Mouse (Mus musculus): ENCODE measurements around the gene Mon1a. TPM values are rescaled to one million over a fixed set of nuclear protein-coding genes. Genes with fewer than 3 reads are reported as not detected.

The Mon1a gene
- total RNA-seq (2018; cell fraction: chromatin; rRNA removed) = 10 to 100 TPM in 20 of 26 experiments, 1 to 10 TPM in 6; 4.2 to 27.4 (median 16.0) TPM
- 10 to 100 TPM in 19 of 26 experiments, 1 to 10 TPM in 7; 4.8 to 13.4 (median 11.1) TPM for total RNA-seq (2018; cell fraction: cytosol; rRNA removed)
- 10 to 100 TPM in 16 of 26 experiments, 1 to 10 TPM in 10; 3.7 to 23.1 (median 12.3) TPM for total RNA-seq (2018; cell fraction: nucleus; rRNA removed)
- 8.2 to 10.9 TPM (median 8.7 TPM) in 3 replicates for polyA plus RNA-seq (2018)

DNA sequence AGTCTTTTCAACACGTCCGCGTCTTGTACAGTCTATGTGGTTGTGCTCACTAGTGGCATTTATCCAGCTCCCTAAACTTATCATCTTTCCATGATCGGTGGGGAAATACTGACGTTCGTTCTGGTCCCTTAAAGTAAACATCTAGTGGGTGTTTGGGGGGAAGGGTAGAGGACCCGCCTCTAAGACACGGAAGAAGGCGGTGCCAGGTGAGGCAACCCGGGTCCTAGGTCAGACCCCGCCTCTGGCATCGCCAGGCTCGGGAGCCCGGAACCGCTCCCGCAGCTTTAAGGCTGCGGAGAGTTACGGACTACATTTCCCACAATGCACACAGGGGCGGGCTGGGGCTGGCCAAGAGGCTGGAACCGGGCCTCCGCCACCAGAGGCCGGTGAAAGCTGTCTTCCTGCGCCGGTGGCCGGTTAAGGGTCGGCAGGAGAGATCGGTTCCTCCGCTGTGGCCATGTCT, at the start of gene Mon1a:
Gene Mon1a, plus strand, starts transcription at position 348 of the 463 bp plus-strand sequence.
- Histone ChIP-seq H3K4me3 (ENCODE audit: inconsistent target) (peak within 1 kb of the TSS; percentile 88), H3K36me3 (ENCODE audit: inconsistent target) (no peaks in the 10 kb centered on the region), H3K27ac (peak within 1 kb of the TSS; percentile 29; the same call in 1 of the 2 replicates), H3K79me2 (ENCODE audit: inconsistent target) (peaks cover 25% of the 10 kb centered on the region; the same call in 1 of the 2 replicates)
- WGBS (ENCODE audit: missing documents) = 1% methylated on average over 28 of the region's 28 CpGs

DNA sequence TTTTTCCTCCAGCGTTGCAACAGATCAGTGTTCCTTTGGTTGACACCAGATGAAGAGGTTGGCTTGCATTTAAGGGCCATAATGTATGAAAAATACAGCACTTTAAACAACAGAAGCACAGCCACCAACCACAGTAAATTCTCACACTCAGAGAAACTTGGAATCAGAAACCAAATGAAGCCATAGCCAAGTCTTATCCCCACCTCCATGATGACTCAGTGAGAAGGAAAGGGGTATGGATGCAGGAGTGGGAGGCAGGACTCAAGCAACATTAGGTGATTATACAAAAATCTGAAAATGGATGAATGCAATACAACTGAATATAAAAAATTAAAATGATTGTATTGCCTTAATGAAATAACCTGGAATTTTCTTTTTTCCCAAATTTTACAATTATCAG, 49.1 kb upstream of the Mon1a start:
- WGBS (ENCODE audit: missing documents) = 100% methylated on average over 1 of the region's 1 CpGs
- peaks cover 11% of the 10 kb centered on the region; the same call in 1 of the 2 replicates for H3K36me3 ChIP-seq (ENCODE audit: inconsistent target)
- H3K27ac ChIP-seq = no peak overlapping the region

GRCm38 (mm10) chr9:107842709-107843108, 45.2 kb upstream of the Mon1a start:
- no peak overlapping the region for H3K4me3 ChIP-seq (ENCODE audit: inconsistent target)
- no peaks in the 10 kb centered on the region for H3K79me2 ChIP-seq (ENCODE audit: inconsistent target)
- no peak overlapping the region for H3K27ac ChIP-seq
- 87% methylated on average over 2 of the region's 2 CpGs for WGBS (ENCODE audit: missing documents)
- H3K36me3 ChIP-seq (ENCODE audit: inconsistent target) = peaks cover 29% of the 10 kb centered on the region; the same call in 1 of the 2 replicates

More for the DNA sequence above, 49.1 kb upstream of the Mon1a start:
- no peak overlapping the region for H3K4me3 ChIP-seq (ENCODE audit: inconsistent target)
- H3K79me2 ChIP-seq (ENCODE audit: inconsistent target) = no peaks in the 10 kb centered on the region

GRCm38 (mm10) chr9:107848922-107849321, 39.0 kb upstream of the Mon1a start:
- Histone ChIP-seq H3K36me3 (ENCODE audit: inconsistent target) (peaks cover 27% of the 10 kb centered on the region; the same call in 1 of the 2 replicates), H3K4me3 (ENCODE audit: inconsistent target) (no peak overlapping the region), H3K79me2 (ENCODE audit: inconsistent target) (peaks cover 12% of the 10 kb centered on the region; the same call in 1 of the 2 replicates), H3K27ac (no peak overlapping the region)
- 93% methylated on average over 4 of the region's 7 CpGs for WGBS (ENCODE audit: missing documents)

- H3K4me3 ChIP-seq (ENCODE audit: inconsistent target) = no peak overlapping the region
- no peak overlapping the region for H3K27ac ChIP-seq
- H3K36me3 ChIP-seq (ENCODE audit: inconsistent target) = peaks cover 16% of the 10 kb centered on the region
- WGBS (ENCODE audit: missing documents) = 91% methylated on average over 3 of the region's 3 CpGs
- peaks cover 100% of the 10 kb centered on the region for H3K79me2 ChIP-seq (ENCODE audit: inconsistent target)
Observed at GRCm38 (mm10) chr9:107858343-107858742, 29.6 kb upstream of the Mon1a start.

GRCm38 (mm10) chr9:107864493-107864892, 23.5 kb upstream of the Mon1a start:
- Histone ChIP-seq H3K4me3 (ENCODE audit: inconsistent target) (no peak overlapping the region), H3K79me2 (ENCODE audit: inconsistent target) (peaks cover 100% of the 10 kb centered on the region), H3K27ac (no peak overlapping the region), H3K36me3 (ENCODE audit: inconsistent target) (peaks cover 2% of the 10 kb centered on the region; the same call in 1 of the 2 replicates)
- 36% methylated on average over 1 of the region's 1 CpGs for WGBS (ENCODE audit: missing documents)

- Histone ChIP-seq H3K79me2 (ENCODE audit: inconsistent target) (peaks cover 100% of the 10 kb centered on the region), H3K27ac (no peak overlapping the region), H3K4me3 (ENCODE audit: inconsistent target) (no peak overlapping the region), H3K36me3 (ENCODE audit: inconsistent target) (no peaks in the 10 kb centered on the region)
- WGBS (ENCODE audit: missing documents) = 81% methylated on average over 2 of the region's 2 CpGs
Observed at GRCm38 (mm10) chr9:107866081-107866480, 21.9 kb upstream of the Mon1a start.

- Histone ChIP-seq H3K27ac (peak overlapping the region; percentile 57), H3K4me3 (ENCODE audit: inconsistent target) (peak overlapping the region; percentile 94), H3K36me3 (ENCODE audit: inconsistent target) (no peaks in the 10 kb centered on the region), H3K79me2 (ENCODE audit: inconsistent target) (peaks cover 46% of the 10 kb centered on the region)
- 1% methylated on average over 50 of the region's 80 CpGs for WGBS (ENCODE audit: missing documents)
Observed at GRCm38 (mm10) chr9:107872350-107873098, 15.4 kb upstream of the Mon1a start.

GRCm38 (mm10) chr9:107873137-107873536, 14.8 kb upstream of the Mon1a start, which contains the start of gene Rbm6:
Gene Rbm6 (minus strand): TSS chr9:107873237.
- Histone ChIP-seq H3K27ac (peak within 1 kb of the TSS; percentile 57), H3K4me3 (ENCODE audit: inconsistent target) (peak within 1 kb of the TSS; percentile 94), H3K36me3 (ENCODE audit: inconsistent target) (no peaks in the 10 kb centered on the region), H3K79me2 (ENCODE audit: inconsistent target) (peaks cover 40% of the 10 kb centered on the region)
- WGBS (ENCODE audit: missing documents) = 7% methylated on average over 14 of the region's 14 CpGs

- no peak overlapping the region for H3K27ac ChIP-seq
- 62% methylated on average over 4 of the region's 4 CpGs for WGBS (ENCODE audit: missing documents)
- no peaks in the 10 kb centered on the region for H3K36me3 ChIP-seq (ENCODE audit: inconsistent target)
- no peak overlapping the region for H3K4me3 ChIP-seq (ENCODE audit: inconsistent target)
- no peaks in the 10 kb centered on the region for H3K79me2 ChIP-seq (ENCODE audit: inconsistent target)
Observed at GRCm38 (mm10) chr9:107880411-107880810, 7.5 kb upstream of the Mon1a start.

DNA sequence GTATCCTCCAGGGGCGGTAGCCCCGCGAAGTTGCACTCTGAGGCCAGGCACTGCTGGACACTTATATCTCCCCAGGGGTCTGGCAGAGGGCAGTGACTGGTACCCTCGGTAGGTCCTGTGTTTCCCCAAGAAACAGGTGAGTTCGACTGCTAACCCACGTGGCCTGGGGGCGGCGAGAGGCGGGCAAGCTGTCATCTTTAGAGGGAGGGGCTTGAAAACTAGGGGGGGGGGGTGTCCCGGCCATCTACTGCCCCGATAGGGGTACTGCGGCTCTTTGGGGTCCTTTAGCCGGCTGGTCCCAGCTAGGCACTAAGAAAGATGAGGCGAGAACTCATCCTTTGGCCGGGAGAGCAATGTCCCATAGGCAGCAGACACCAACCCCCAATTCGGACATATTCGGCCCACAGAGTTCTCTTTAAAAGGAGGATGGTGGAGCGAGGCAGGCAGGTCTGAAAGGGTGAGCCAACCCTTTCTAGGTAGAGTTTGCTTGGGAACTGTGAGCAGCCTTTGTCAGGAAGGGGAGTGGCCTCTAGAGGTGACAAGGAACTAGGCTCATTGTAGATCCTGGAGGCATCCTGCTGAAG, 408 bp downstream of the Mon1a start:
- H3K79me2 ChIP-seq (ENCODE audit: inconsistent target) = peaks cover 25% of the 10 kb centered on the region; the same call in 1 of the 2 replicates
- H3K36me3 ChIP-seq (ENCODE audit: inconsistent target) = no peaks in the 10 kb centered on the region
- WGBS (ENCODE audit: missing documents) = 2% methylated on average over 17 of the region's 18 CpGs
- H3K4me3 ChIP-seq (ENCODE audit: inconsistent target) = peak overlapping the region; percentile 88
- H3K27ac ChIP-seq = peak overlapping the region; percentile 29; the same call in 1 of the 2 replicates

GRCm38 (mm10) chr9:107890260-107890659, 2.3 kb downstream of the Mon1a start:
- Histone ChIP-seq H3K36me3 (ENCODE audit: inconsistent target) (no peaks in the 10 kb centered on the region), H3K4me3 (ENCODE audit: inconsistent target) (no peak overlapping the region), H3K27ac (no peak overlapping the region), H3K79me2 (ENCODE audit: inconsistent target) (peaks cover 25% of the 10 kb centered on the region; the same call in 1 of the 2 replicates)
- WGBS (ENCODE audit: missing documents) = 96% methylated on average over 6 of the region's 6 CpGs

GRCm38 (mm10) chr9:107891023-107891422, 3.1 kb downstream of the Mon1a start:
- H3K4me3 ChIP-seq (ENCODE audit: inconsistent target) = no peak overlapping the region
- 94% methylated on average over 1 of the region's 1 CpGs for WGBS (ENCODE audit: missing documents)
- no peaks in the 10 kb centered on the region for H3K36me3 ChIP-seq (ENCODE audit: inconsistent target)
- H3K79me2 ChIP-seq (ENCODE audit: inconsistent target) = peaks cover 25% of the 10 kb centered on the region; the same call in 1 of the 2 replicates
- H3K27ac ChIP-seq = no peak overlapping the region

DNA sequence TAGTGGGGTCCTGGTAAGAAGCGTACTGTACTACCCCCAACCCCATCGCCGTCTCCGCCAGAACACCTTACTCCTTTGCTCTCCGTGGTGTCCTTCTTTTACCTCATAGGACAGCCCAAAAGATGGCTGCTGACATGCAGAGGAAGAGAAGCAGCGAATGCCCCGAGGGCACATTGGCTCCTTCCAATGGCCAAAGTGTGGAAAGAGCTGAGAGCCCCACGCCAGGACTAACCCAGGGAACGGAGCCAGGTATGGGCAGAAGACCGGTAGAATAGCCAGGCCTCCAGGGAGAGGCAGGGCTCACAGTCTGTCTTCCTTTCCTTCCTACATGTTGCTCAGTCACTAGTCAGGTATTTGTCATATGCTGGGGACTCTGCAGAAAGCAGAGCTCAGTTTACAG, 10.6 kb downstream of the Mon1a start:
- Histone ChIP-seq H3K36me3 (ENCODE audit: inconsistent target) (peaks cover 42% of the 10 kb centered on the region), H3K4me3 (ENCODE audit: inconsistent target) (no peak overlapping the region), H3K79me2 (ENCODE audit: inconsistent target) (no peaks in the 10 kb centered on the region), H3K27ac (no peak overlapping the region)
- 97% methylated on average over 9 of the region's 10 CpGs for WGBS (ENCODE audit: missing documents)

All from macrophage (primary cell).